Mouse (Mus musculus): ENCODE data around the gene Atg101. TPM values are rescaled to one million over a fixed set of nuclear protein-coding genes. Genes with fewer than 3 reads are reported as not detected.
"Not testable (repeated sequence)": the region's sequence is repeated elsewhere in the genome, so short reads cannot be mapped to it uniquely, and the experiment has no call there.

Atg101 gene
- polyA plus RNA-seq, 1 experiment from 2014 or later: 68.1 TPM

DNA sequence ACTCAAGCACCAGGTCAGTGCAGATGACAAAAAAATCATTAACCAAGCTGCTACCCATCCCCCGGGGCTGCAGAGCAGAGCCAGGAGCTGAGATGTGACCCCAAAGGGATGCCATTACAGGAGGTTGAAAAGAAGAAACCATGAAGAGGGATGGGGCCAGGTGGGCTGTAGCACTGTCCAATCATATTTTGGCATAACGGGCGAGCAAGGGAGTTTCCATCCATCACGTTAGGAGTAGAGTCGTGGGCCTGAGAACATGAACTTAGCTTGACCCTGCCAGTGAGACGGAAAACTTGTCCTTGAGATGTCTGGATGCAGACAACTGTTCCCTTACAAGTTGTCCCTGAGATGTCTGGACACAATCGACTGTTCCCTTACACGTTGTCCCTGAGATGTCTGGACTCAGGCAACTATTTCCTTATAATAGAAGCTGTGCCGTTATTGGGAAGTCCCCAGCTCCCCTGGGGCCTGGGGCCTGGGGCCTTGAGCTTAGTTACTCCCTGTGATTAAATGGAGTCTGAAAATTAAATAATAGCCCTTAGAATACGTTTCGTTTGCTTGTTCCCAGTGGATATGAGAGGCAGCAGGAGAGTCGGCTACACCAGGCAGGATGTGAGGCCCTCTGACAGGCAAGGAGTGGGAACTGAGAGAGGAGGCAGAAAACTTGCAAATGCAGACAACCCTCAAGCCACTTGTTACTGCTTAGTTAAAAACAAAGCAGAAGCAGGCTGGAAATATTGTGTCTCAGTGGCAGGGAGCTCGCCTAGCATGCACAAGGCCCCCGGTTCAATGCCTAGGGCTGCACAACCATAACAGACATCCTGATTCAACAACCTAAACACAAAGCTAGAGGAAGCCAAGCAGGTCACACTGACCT, 35.1 kb downstream of the Atg101 start:
- no peak overlapping the region for H3K27ac ChIP-seq (replicated peaks)
- no peak overlapping the region for H3K9ac ChIP-seq (replicated peaks)
- H3K4me1 ChIP-seq: peaks cover 12% of the 10 kb centered on the region; the same call in 1 of the 2 replicates
- 0 out of 2 replicates have a peak, but pooled peaks cover 3% of the 10 kb centered on the region for H3K9me3 ChIP-seq
- H3K4me3 ChIP-seq: no peak overlapping the region
- H3K4me2 ChIP-seq (replicated peaks): no peak overlapping the region
- no peaks in the 10 kb centered on the region for H3K27me3 ChIP-seq
- no peak for ATAC-seq (ENCODE audit: low FRiP score, low read depth)
- no peaks in the 10 kb centered on the region for H3K36me3 ChIP-seq
- 74% methylated on average over 14 of the region's 14 CpGs for whole genome bisulfite sequencing

DNA sequence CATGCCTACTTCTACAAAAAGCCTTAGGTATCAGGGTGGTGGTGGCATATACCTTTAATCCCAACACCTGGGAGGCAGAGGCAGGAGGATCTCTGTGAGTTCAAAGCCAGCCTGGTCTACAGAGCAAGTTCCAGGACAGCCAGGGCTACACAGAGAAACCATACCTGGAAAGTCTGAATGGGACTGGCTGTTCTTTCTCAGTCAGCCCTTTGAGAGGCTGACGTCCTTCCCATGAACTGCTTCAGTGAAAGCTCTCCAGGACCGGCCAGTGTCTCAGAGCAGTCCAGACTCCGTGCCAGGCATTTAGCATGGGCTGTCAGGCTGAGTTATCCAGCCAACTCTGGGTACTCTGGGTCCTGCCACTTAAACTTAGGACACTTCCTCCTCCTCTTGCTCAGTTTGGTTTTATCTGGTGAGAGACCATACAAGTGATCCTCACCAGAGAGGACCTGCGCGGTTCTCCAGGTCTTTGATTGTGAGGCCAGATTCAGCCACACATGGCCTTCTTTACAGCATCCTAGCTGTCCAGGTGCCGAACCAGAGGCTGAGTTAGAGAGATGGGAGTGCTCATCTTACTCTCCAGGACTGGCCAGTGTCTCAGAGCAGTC, 36.0 kb downstream of the Atg101 start:
- no peak overlapping the region for H3K9ac ChIP-seq (replicated peaks)
- no peak overlapping the region for H3K4me2 ChIP-seq (replicated peaks)
- no peaks in the 10 kb centered on the region for H3K36me3 ChIP-seq
- H3K27me3 ChIP-seq: no peaks in the 10 kb centered on the region
- no peak overlapping the region for H3K27ac ChIP-seq (replicated peaks)
- ATAC-seq (ENCODE audit: low FRiP score, low read depth): no peak
- no peak overlapping the region for H3K4me3 ChIP-seq
- H3K9me3 ChIP-seq: 0 out of 2 replicates have a peak, but pooled peaks cover 3% of the 10 kb centered on the region
- 83% methylated on average over 6 of the region's 6 CpGs for WGBS
- H3K4me1 ChIP-seq: peaks cover 12% of the 10 kb centered on the region; the same call in 1 of the 2 replicates

GRCm38 (mm10) chr15:101320618-101321041, 36.6 kb downstream of the Atg101 start:
- Histone ChIP-seq H3K4me3 (no peak overlapping the region), H3K9ac (replicated peaks) (no peak overlapping the region), H3K9me3 (no peaks in the 10 kb centered on the region), H3K36me3 (no peaks in the 10 kb centered on the region), H3K4me1 (peaks cover 9% of the 10 kb centered on the region; the same call in 1 of the 2 replicates), H3K4me2 (replicated peaks) (no peak overlapping the region), H3K27ac (replicated peaks) (no peak overlapping the region), H3K27me3 (no peaks in the 10 kb centered on the region)
- WGBS: 73% methylated on average over 6 of the region's 6 CpGs
- ATAC-seq (ENCODE audit: low FRiP score, low read depth): no peak

GRCm38 (mm10) chr15:101321126-101321525, 37.1 kb downstream of the Atg101 start:
- Histone ChIP-seq H3K9me3 (no peaks in the 10 kb centered on the region), H3K9ac (replicated peaks) (no peak overlapping the region), H3K36me3 (no peaks in the 10 kb centered on the region), H3K4me3 (no peak overlapping the region), H3K27ac (replicated peaks) (no peak overlapping the region), H3K4me2 (replicated peaks) (no peak overlapping the region), H3K27me3 (no peaks in the 10 kb centered on the region), H3K4me1 (peaks cover 6% of the 10 kb centered on the region; the same call in 1 of the 2 replicates)
- WGBS: 80% methylated on average over 5 of the region's 5 CpGs
- ATAC-seq (ENCODE audit: low FRiP score, low read depth): no peak

DNA sequence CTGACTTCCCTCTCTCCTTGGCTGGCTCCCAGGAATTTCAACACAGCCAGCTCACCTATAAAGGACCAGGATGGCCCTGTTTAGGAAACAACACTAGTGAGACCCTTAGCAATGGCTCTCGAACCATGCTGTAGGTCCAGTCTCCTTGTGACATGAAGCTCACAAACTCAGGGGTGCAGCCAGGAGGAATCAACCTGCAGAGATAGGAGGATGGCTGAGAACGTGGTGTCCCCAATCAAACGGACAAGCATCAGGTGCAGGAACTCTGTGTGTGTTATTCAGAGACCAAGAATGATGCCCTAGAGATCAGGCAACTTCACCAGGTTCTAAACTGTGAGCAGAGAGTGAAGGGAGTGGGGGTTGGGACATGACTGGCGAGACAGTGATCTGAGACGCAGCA, 38.0 kb downstream of the Atg101 start:
- no peak overlapping the region for H3K27ac ChIP-seq (replicated peaks)
- no peak for ATAC-seq (ENCODE audit: low FRiP score, low read depth)
- H3K27me3 ChIP-seq: no peaks in the 10 kb centered on the region
- no peaks in the 10 kb centered on the region for H3K4me1 ChIP-seq
- no peak overlapping the region for H3K4me3 ChIP-seq
- no peak overlapping the region for H3K4me2 ChIP-seq (replicated peaks)
- no peak overlapping the region for H3K9ac ChIP-seq (replicated peaks)
- H3K36me3 ChIP-seq: no peaks in the 10 kb centered on the region
- no peaks in the 10 kb centered on the region for H3K9me3 ChIP-seq
- WGBS: 86% methylated on average over 5 of the region's 5 CpGs

GRCm38 (mm10) chr15:101322640-101323039, 38.6 kb downstream of the Atg101 start:
- 89% methylated on average over 7 of the region's 7 CpGs for WGBS
- no peak for ATAC-seq (ENCODE audit: low FRiP score, low read depth)
- Histone ChIP-seq H3K4me1 (no peaks in the 10 kb centered on the region), H3K27ac (replicated peaks) (no peak overlapping the region), H3K4me2 (replicated peaks) (no peak overlapping the region), H3K36me3 (no peaks in the 10 kb centered on the region), H3K9me3 (no peaks in the 10 kb centered on the region), H3K4me3 (no peak overlapping the region), H3K9ac (replicated peaks) (no peak overlapping the region), H3K27me3 (no peaks in the 10 kb centered on the region)

GRCm38 (mm10) chr15:101323511-101323910, 39.4 kb downstream of the Atg101 start:
- Histone ChIP-seq H3K4me1 (no peaks in the 10 kb centered on the region), H3K9me3 (no peaks in the 10 kb centered on the region), H3K27ac (replicated peaks) (no peak overlapping the region), H3K4me3 (no peak overlapping the region), H3K27me3 (no peaks in the 10 kb centered on the region), H3K4me2 (replicated peaks) (no peak overlapping the region), H3K9ac (replicated peaks) (no peak overlapping the region), H3K36me3 (no peaks in the 10 kb centered on the region)
- 93% methylated on average over 5 of the region's 5 CpGs for WGBS
- ATAC-seq (ENCODE audit: low FRiP score, low read depth): no peak

DNA sequence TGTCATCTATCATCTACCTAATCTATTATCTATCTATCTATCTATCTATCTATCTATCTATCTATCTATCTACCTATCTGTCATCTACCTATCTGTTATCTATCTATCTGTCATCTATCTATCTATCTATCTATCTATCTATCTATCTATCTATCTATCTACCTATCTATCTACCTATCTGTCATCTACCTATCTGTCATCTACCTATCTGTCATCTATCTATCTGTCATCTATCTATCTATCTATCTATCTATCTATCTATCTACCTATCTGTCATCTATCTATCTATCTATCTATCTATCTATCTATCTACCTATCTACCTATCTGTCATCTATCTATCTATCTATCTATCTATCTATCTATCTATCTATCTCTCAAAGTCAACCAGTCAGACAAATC, 40.3 kb downstream of the Atg101 start:
- not testable (repeated sequence) for H3K36me3 ChIP-seq; ATAC-seq (ENCODE audit: low FRiP score, low read depth); H3K4me1 ChIP-seq; H3K9ac ChIP-seq (replicated peaks); H3K4me2 ChIP-seq (replicated peaks); H3K4me3 ChIP-seq; H3K27ac ChIP-seq (replicated peaks); H3K27me3 ChIP-seq; H3K9me3 ChIP-seq

- Histone ChIP-seq H3K4me1 (no peaks in the 10 kb centered on the region), H3K36me3 (no peaks in the 10 kb centered on the region), H3K4me2 (replicated peaks) (no peak overlapping the region), H3K27me3 (no peaks in the 10 kb centered on the region), H3K9ac (replicated peaks) (no peak overlapping the region), H3K4me3 (no peak overlapping the region), H3K9me3 (no peaks in the 10 kb centered on the region), H3K27ac (replicated peaks) (no peak overlapping the region)
- ATAC-seq (ENCODE audit: low FRiP score, low read depth): no peak
- WGBS: 34% methylated on average over 10 of the region's 10 CpGs
Measured at GRCm38 (mm10) chr15:101325991-101326534, 42.0 kb downstream of the Atg101 start.

DNA sequence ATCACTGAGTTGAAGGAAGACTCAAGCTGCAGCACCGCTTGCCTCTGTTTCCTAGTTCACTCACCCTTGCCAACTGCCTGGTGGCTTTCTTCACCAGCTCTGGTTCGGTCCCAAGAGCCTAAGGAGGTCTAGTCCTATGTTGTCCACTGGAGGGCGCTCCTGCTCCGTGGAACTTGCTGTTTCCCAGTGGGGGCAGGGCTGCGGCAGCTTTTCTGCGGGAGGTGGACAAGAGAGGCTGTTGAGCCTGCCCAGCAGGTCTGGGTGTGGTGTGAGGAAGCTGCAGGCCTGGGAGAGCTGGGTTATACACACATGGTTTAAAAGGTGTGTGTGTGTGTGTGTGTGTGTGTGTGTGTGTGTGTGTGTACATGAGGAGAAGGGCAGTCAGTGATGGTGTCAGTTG, 43.2 kb downstream of the Atg101 start:
- H3K4me2 ChIP-seq (replicated peaks): no peak overlapping the region
- no peaks in the 10 kb centered on the region for H3K36me3 ChIP-seq
- no peaks in the 10 kb centered on the region for H3K9me3 ChIP-seq
- no peak overlapping the region for H3K27ac ChIP-seq (replicated peaks)
- H3K4me3 ChIP-seq: no peak overlapping the region
- H3K9ac ChIP-seq (replicated peaks): no peak overlapping the region
- H3K4me1 ChIP-seq: no peaks in the 10 kb centered on the region
- no peak for ATAC-seq (ENCODE audit: low FRiP score, low read depth)
- WGBS: 5% methylated on average over 6 of the region's 6 CpGs
- no peaks in the 10 kb centered on the region for H3K27me3 ChIP-seq

GRCm38 (mm10) chr15:101328876-101329563, 44.9 kb downstream of the Atg101 start:
- H3K9ac ChIP-seq (replicated peaks): no peak overlapping the region
- no peak overlapping the region for H3K27ac ChIP-seq (replicated peaks)
- 68% methylated on average over 3 of the region's 3 CpGs for WGBS
- no peak for ATAC-seq (ENCODE audit: low FRiP score, low read depth)
- H3K36me3 ChIP-seq: no peaks in the 10 kb centered on the region
- H3K27me3 ChIP-seq: no peaks in the 10 kb centered on the region
- no peaks in the 10 kb centered on the region for H3K9me3 ChIP-seq
- H3K4me2 ChIP-seq (replicated peaks): no peak overlapping the region
- H3K4me1 ChIP-seq: no peaks in the 10 kb centered on the region
- H3K4me3 ChIP-seq: no peak overlapping the region

- H3K4me2 ChIP-seq (replicated peaks): no peak overlapping the region
- WGBS: 57% methylated on average over 3 of the region's 3 CpGs
- H3K27me3 ChIP-seq: no peaks in the 10 kb centered on the region
- H3K4me3 ChIP-seq: no peak overlapping the region
- H3K36me3 ChIP-seq: no peaks in the 10 kb centered on the region
- no peaks in the 10 kb centered on the region for H3K4me1 ChIP-seq
- no peak overlapping the region for H3K27ac ChIP-seq (replicated peaks)
- H3K9me3 ChIP-seq: no peaks in the 10 kb centered on the region
- no peak for ATAC-seq (ENCODE audit: low FRiP score, low read depth)
- H3K9ac ChIP-seq (replicated peaks): no peak overlapping the region
Measured at GRCm38 (mm10) chr15:101329564-101329892, 45.5 kb downstream of the Atg101 start.
